Mouse (Mus musculus): ENCODE measurements around the gene Hmgb3.

The Hmgb3 gene

GRCm38 (mm10) chrX:71589181-71589580, 33.5 kb downstream of the Hmgb3 start:
- DNase-seq (ENCODE audit: low spot score in 2 of 2): no peak

DNA sequence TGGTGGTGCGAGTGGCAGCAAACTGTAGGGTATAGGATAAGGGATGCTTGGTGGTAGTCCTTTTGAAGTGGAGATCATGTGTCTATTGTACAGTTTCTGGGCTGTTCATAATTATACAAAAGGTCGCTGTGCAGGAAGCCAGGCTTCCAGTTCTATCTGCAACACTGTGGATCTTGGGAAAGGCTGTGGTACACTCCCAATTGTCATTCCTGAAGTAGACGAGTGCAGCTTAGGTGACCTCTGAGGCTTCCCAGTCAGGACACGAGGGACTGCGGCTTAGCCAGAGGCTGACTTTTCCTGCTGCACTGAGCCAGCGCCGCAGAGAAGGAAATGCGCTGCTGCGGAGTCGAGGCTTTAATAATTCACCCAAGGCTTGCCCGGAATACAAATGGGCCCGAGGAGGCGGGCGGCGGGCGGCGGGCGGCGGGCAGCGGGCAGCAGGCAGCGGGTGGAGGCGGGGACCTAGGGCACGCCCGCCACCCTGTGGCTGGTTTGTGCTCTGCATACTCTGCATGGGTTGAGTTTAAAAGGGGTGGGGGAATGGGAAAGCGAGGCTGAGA, 45.4 kb downstream of the Hmgb3 start:
- peak; percentile 41 to 55 for DNase-seq (ENCODE audit: low spot score in 2 of 2)
